Mouse (Mus musculus): ENCODE results near the gene Rccd1.
"Not testable (repeated sequence)": the region's sequence is repeated elsewhere in the genome, so short reads cannot be mapped to it uniquely, and the experiment has no call there.

Rccd1 gene

DNA sequence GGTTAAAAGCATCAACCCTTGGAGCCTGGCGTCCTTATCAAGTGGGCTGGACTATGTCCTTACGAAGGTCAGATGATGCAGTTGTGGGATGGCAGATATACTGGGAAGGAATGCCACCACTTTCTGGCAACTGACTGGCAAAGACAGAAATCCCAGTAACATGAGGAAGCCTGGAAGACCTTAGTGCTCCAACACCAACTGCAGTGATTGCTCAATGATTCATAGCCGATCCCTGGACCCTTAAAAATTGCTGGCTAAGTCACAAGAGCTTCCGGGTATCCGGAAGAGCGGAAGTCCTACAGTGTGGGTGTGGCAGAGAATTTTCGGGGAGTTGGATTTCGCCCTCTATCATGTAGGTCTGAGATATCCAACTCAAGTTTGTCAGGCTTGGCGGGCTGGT lies 21.9 kb upstream of the Rccd1 start:
- DNase-seq (ENCODE audit: low spot score in 2 of 2): no peak

DNA sequence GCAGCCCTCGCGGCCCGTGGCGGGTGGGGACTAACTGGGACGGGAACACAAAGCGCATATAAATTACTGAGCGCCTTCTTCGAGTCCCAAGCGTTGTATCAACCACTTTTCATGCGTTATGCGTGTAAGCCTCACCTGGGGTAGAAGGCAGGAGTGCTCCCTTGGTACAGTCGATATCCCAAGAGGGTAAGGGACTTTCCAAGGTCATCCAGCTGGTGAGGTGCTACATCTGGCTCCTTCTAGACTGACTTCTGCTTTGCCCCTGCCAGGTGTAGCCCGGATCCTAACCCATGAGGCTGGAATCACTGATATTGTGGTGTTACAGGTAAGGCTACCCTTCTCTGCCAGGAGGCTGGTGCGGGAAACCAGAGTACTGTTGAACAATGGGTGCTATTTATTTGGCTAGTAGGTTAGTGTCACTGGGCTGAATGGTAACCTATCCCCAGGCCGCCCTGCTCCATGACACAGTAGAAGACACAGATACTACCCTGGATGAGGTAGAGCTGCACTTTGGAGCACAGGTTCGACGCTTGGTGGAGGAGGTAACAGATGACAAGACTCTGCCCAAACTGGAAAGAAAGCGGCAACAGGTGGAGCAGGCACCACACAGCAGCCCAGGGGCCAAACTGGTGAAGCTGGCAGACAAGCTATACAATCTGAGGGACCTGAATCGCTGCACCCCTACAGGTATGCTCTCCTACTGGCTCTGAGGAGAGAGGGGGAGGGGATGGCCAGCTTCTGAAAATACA lies 19.2 kb upstream of the Rccd1 start:
- no peak for DNase-seq (ENCODE audit: low spot score in 2 of 2)

DNA sequence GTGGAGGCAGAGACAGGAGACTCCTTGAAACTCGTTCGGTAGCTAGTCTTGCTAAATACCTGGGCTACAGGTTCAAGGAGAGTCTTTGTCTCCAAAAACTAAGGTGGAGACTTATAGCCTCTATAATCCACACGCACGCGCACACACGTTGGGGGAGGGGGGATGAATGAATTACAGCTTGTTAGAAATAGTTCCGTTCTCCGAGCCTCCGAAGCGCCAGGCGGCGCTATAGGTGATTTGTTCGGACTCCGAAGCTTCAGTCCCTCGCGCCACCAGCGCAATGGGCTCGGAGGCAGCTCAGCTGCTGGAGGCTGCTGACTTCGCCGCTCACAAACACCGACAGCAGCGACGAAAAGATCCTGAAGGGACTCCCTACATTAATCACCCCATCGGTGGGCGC lies 18.6 kb upstream of the Rccd1 start, which contains the start of gene Hddc3:
Gene Hddc3 (plus strand): TSS at position 247 of the 400 bp plus-strand sequence.
- DNase-seq (ENCODE audit: low spot score in 2 of 2): peak; percentile 96 to 98

DNA sequence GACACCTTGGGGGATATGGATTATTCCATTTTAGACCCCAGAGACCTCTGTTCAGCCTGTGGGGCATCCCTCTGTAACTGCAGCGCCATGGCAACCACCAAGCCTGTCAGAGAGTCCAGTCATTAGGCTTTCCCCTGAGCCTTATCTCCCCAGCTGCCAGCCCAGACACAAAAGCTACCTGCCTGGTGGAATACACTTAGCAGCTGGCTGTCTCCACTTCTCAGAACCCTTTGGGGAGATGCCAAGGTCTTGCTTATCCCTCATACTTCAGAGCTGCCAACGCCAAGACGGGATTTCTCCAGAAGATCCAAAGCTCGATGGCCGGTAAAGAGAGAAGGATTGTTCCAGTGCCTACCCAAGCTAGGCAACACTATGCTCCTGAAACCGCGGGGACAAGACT lies 17.5 kb upstream of the Rccd1 start:
- DNase-seq (ENCODE audit: low spot score in 2 of 2): no peak

- peak; percentile 43 for DNase-seq (ENCODE audit: low spot score in 2 of 2)
Observed at GRCm38 (mm10) chr7:80340793-80341192, 16.5 kb upstream of the Rccd1 start, which contains the start of gene Unc45a. Gene Unc45a (minus strand): TSS chr7:80341005.

GRCm38 (mm10) chr7:80339793-80340628 lies 15.8 kb upstream of the Rccd1 start:
- DNase-seq (ENCODE audit: low spot score in 2 of 2): peak; percentile 93 to 96

DNA sequence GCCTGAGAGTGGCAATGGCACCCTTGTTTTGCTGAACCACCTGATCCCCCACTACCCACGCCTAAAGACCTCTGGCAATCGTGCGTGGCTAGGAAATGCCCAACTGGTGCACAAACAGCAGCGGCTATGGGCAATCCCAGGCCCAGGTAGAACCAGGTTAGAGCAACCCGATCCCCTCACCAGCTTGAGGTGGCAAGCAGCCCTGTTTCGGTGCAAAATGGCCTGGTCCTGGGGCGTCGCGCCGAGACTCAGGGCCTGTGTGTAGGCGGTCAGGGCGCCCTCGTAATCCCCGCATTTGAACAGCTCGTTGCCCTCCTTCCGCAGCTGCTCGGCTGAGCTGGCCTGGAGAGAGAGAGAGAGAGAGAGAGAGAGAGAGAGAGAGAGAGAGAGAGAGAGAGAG lies 15.1 kb upstream of the Rccd1 start:
- DNase-seq (ENCODE audit: low spot score in 2 of 2): no peak

DNA sequence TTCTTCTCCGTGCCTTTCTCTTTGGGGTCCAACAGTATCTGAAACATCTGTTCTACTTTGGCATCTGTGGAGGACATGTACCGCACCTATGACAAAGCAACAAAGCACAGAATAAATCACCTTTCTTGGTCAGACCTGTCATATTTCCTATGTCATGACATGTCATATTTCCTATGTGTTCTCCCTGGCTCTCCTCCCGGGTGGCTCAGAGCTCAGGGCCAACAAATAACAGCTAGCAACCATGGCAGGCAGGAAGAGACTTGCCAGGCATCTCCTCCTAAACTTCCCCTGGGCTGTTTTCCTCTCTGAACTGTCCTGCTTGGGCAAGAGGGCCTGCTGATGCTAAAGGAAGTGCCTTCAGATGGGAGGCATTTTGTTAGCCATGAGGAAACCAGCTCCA lies 12.7 kb upstream of the Rccd1 start:
- DNase-seq (ENCODE audit: low spot score in 2 of 2): no peak

- DNase-seq (ENCODE audit: low spot score in 2 of 2): no peak
Observed at GRCm38 (mm10) chr7:80334848-80335247, 10.6 kb upstream of the Rccd1 start.

DNA sequence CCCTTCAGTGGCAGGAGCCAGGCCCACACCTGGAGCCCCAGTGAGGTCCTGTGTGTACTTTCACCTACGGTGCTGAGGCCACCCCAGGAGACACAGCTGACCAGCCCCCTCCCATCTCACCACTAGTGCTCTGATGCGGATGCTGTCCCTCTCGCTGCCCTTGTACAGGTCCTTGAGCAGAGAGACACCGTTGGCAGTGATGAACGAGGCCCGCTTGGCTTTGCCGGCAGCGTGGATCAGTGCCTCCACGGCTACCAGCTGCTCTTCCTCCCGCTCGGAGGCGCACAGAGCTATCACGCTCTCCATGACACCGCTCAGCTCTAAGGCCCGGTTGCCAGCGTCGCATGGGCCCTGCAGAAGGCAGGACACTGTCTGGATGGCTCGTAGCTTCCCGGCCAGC lies 7.2 kb upstream of the Rccd1 start:
- DNase-seq (ENCODE audit: low spot score in 2 of 2): no peak

DNA sequence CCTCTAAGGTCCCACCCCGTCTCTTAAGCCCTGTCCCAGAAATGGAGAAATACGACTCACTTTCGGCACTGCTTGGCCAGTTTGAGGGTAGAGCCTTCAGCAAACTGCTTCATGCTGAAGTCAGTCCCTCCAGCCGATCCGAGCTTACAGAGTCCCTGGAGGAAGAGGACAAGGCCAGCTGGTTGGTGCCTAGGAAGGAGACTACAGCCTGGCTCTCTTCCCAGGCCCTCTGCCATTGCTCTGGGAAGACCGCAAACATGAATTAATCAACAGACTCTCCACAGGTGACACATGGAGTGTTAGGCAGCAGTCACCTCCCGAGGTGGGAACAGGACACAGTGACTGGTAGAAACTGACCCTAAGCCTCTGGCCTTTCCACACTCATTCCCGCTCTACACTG lies 6.0 kb upstream of the Rccd1 start:
- no peak for DNase-seq (ENCODE audit: low spot score in 2 of 2)

DNA sequence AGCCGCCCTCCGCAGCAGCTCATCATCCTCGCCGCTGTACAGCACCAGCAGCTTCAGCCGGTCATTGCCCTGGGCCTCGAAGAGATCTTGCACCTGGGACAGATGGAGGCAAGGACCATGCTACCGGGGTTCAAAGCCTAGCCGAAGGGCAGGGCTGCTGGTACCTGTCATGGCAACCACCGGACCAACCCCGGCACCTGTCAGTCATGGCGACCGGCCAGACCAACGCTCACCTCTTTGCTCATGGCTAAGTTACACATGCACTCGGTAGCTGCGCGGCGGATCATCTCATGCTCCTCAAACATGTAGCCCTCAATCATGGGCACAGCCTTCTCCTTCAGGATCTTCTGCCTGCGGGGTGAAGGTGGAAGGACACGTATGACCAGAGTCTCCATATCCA lies 1.8 kb upstream of the Rccd1 start:
- no peak for DNase-seq (ENCODE audit: low spot score in 2 of 2)

DNA sequence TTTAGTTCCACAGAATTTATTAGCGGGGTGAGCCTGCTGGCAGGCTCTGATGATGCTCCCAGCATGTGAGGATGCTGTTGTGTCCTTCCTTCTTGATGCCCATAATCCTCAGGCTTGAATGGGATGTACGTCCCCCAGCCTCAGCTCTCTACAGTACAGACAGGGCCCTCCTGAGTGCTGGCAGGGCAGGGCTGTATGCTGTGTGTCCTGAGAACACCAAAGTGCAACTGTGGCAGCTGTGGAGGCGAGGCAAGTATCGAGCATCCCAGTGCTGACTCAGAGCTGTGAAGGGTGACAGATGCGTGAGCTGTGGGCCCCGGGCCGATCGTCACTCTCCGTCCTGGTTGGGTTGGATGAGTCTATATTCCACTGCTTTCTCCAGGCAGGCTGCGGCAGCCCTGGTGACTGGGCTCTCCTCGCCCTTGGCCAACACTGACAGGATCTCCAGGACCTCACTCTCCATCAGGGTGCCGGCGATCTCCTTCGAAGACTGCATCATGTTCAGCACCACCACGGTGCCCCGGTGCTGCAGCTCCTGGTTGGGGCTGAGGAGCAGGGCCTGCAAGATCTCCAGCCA lies 1.1 kb upstream of the Rccd1 start:
- DNase-seq (ENCODE audit: low spot score in 2 of 2): no peak

DNA sequence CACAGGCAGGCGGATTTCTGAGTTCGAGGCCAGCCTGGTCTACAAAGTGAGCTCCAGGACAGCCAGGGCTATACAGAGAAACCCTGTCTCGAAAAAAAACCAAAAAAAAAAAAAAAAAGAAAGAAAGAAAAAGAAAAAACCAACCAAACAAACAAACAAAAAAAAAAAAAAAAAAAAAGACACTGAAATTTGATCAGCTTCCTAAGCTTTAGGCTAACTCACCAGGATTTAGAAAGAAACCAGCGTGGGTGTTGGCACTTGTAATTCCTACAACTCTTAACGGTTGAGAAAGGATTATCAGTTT lies 514 bp upstream of the Rccd1 start:
- not testable (repeated sequence) for DNase-seq (ENCODE audit: low spot score in 2 of 2)

- no peak for DNase-seq (ENCODE audit: low spot score in 2 of 2)
Observed at GRCm38 (mm10) chr7:80323336-80323735, 918 bp downstream of the Rccd1 start.

- no peak for DNase-seq (ENCODE audit: low spot score in 2 of 2)
Observed at GRCm38 (mm10) chr7:80319846-80320496, 4.3 kb downstream of the Rccd1 start.

- no peak for DNase-seq (ENCODE audit: low spot score in 2 of 2)
Observed at GRCm38 (mm10) chr7:80318670-80319069, 5.6 kb downstream of the Rccd1 start.

DNA sequence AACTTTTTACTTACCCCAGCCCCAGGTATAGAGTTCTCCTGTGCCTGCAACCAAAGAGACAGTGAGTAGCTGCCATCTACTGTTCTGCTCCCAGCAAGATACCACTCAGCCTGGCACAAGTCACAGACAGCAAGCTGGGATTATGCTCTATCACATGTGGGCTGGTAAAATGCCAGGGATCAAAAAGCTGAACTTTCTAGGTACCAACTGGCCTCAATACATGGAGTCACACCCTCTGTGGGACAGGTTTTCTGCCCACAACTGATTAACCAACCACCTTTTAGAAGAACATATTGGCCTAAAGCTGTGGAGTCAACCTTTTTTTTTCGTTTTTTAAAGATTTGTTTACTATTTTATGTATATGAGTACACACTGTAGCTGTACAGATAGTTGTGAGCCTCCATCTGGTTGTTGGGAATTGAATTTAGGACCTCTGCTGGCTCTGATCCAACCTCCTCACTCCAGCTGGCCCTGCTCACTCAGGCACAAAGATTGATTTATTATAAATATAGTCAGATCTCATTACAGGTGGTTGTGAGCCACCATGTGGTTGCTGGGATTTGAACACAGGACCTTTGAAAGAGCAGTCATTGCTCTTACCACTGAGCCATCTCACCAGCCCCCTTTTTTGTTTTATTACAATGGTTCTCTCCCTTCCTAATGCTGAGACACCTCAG lies 6.7 kb downstream of the Rccd1 start:
- DNase-seq (ENCODE audit: low spot score in 2 of 2): no peak

GRCm38 (mm10) chr7:80315733-80316132 lies 8.5 kb downstream of the Rccd1 start:
- DNase-seq (ENCODE audit: low spot score in 2 of 2): no peak

DNA sequence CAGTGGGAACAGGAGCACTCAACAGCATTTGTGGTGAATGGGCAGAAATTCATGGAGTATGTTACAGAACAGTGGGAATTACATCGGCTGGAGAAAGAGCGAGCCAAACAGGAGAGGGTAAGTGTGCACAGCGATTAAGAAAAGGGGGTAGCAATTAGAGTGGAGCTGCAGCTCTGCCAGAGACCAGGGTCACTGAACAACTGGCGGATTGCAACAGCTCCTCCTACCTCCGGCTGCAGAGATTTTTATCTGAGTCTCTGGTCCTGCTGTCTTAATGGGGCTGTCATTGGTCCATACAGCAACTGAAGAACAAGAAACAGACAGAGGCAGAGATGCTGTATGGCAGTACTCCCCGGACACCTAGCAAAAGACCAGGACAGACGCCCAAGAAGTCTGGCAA lies 13.5 kb downstream of the Rccd1 start:
- no peak for DNase-seq (ENCODE audit: low spot score in 2 of 2)

- DNase-seq (ENCODE audit: low spot score in 2 of 2): no peak
Observed at GRCm38 (mm10) chr7:80307766-80308165, 16.5 kb downstream of the Rccd1 start.

GRCm38 (mm10) chr7:80301522-80301921 lies 22.7 kb downstream of the Rccd1 start:
- DNase-seq (ENCODE audit: low spot score in 2 of 2): no peak

Data from frontal cortex, postnatal 25 days (tissue).